Mouse (Mus musculus) lung, adult 2 months (tissue): Measurements from ENCODE around the gene Ust.

ENCODE experiments used
- CTCF ChIP-seq: fragments of 200-500 bp; IDR thresholded peaks from 2 replicates; pipeline ENCODE4 v1.5.1; 2011; ENCODE audit warnings: mild to moderate bottlenecking, low read length, control low read depth; ENCODE audit not compliant: insufficient read depth
- POLR2A ChIP-seq: fragments of 200-500 bp; IDR thresholded peaks from 2 replicates; pipeline ENCODE4 v1.6.1; 2011; ENCODE audit warnings: low read depth, mild to moderate bottlenecking, control low read depth, low read length, borderline replicate concordance; ENCODE audit errors: extremely low read depth

DNA sequence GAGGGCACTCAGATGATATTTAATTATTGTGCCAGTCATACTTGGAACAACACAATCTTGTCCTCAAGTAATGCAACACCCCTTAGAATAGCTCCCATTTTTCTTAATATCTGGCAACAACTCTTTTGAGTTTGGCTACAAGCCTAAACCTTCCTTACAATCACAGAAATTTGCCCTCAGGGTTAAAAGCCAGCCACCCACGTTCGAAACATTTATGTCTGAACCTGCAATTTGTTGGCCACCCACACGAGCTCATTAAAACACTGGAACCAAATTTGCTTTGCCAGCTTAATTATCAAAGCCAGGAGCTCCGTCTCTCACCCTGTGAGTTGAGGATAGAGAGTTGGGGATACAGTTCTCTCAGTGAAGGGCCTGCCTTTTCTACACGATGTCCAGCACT lies 70.9 kb downstream of the Ust start:
- TF ChIP-seq POLR2A: no peak
- no peak for TF ChIP-seq CTCF
